ENCODE assay signal across 8 mouse cellular contexts in the genomic region with DNA sequence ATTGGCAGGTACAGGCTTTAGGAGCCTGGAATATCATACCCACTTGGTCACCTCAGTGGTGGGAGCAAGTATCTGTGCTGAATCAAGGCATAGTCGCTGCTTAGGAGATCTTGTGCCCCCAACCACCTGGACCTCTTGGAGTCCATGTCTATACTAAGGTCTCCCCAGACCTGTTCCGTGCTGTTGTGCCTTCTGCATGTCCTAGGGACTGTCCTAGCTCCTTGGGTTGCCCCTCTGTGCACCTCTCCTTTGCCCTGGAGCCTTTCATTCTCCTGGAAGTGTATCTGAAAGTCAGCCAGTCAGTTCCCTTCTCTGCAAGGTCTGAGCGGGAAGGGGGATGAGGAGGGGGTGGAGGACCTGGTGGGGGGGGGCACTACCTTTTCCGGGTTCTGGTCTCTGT.
DNase-seq lines count a peak whose midpoint lies in the region; ATAC-seq lines count a peak whose summit lies in the region.

No protein-coding gene starts in this region.

- intact Hi-C loops in left cerebral cortex, postnatal 4 days (cut with DNase I): no loop called here

- H3K4me3 ChIP-seq in heart, embryonic 14.5 days (ENCODE audit: control insufficient read depth in 1 of 2, insufficient read depth in 1 of 2, low read depth in 1 of 2, low read length in 2 of 2): peak overlapping the region; percentile 15 to 68
- peak overlapping the region; percentile 92 for H3K4me3 ChIP-seq in embryonic facial prominence, embryonic 11.5 days (ENCODE audit: low read depth, low read length)
- peak overlapping the region; percentile 48; the same call in 1 of the 2 replicates for H3K4me3 ChIP-seq in hindbrain, embryonic 14.5 days (replicated peaks; ENCODE audit: low read length)
- peak overlapping the region; percentile 62 for H3K4me3 ChIP-seq in midbrain, embryonic 12.5 days

- 0 out of 4 replicates have a peak overlapping the region, but pooled peaks of 1 of the 2 experiments have one; percentile 30 for H3K27ac ChIP-seq in heart, embryonic 14.5 days (replicated peaks in 1 of 2; ENCODE audit: control insufficient read depth in 1 of 2, insufficient read depth in 1 of 2, low read depth in 2 of 2, low read length in 2 of 2)
- peak overlapping the region; percentile 15 for H3K27ac ChIP-seq in embryonic facial prominence, embryonic 11.5 days (replicated peaks; ENCODE audit: low read depth, low read length)
- no peak overlapping the region for H3K27ac ChIP-seq in hindbrain, embryonic 14.5 days
- H3K27ac ChIP-seq in midbrain, embryonic 12.5 days (replicated peaks): no peak overlapping the region

- H3K27me3 ChIP-seq in heart, embryonic 14.5 days (ENCODE audit: control insufficient read depth, insufficient read depth, low read length): peaks cover 35% of the 10 kb centered on the region
- H3K27me3 ChIP-seq in embryonic facial prominence, embryonic 11.5 days (ENCODE audit: control insufficient read depth, insufficient read depth, low read length): no peaks in the 10 kb centered on the region
- peaks cover 6% of the 10 kb centered on the region; the same call in 1 of the 2 replicates for H3K27me3 ChIP-seq in hindbrain, embryonic 14.5 days (ENCODE audit: control insufficient read depth, insufficient read depth, low read length)
- H3K27me3 ChIP-seq in midbrain, embryonic 12.5 days: peaks cover 20% of the 10 kb centered on the region

- no peak for DNase-seq in heart, postnatal 4 days
- no peak for DNase-seq in embryonic facial prominence, embryonic 11.5 days (ENCODE audit: low spot score)
- no peak for DNase-seq in hindbrain, embryonic 14.5 days (ENCODE audit: low spot score)
- no peak for DNase-seq in adrenal gland, postnatal 25 days
- DNase-seq in spleen, postnatal 4 days (ENCODE audit: low spot score in 2 of 2): no peak
- no peak for DNase-seq in left cerebral cortex, postnatal 4 days

- H3K4me2 ChIP-seq in heart, embryonic 14.5 days (ENCODE audit: low read length): peak overlapping the region; percentile 93
- H3K4me2 ChIP-seq in embryonic facial prominence, embryonic 11.5 days (ENCODE audit: low read depth, low read length): peak overlapping the region; percentile 61
- peak overlapping the region; percentile 73 for H3K4me2 ChIP-seq in hindbrain, embryonic 14.5 days (replicated peaks)
- H3K4me2 ChIP-seq in midbrain, embryonic 12.5 days (replicated peaks): peak overlapping the region; percentile 69

- WGBS in heart, embryonic 14.5 days: 13% methylated on average over 4 of the region's 4 CpGs
- 7% methylated on average over 4 of the region's 4 CpGs for WGBS in embryonic facial prominence, embryonic 11.5 days
- WGBS in hindbrain, embryonic 14.5 days: 35% methylated on average over 4 of the region's 4 CpGs
- WGBS in midbrain, embryonic 12.5 days: 32% methylated on average over 4 of the region's 4 CpGs

- no peaks in the 10 kb centered on the region for H3K36me3 ChIP-seq in heart, embryonic 14.5 days (ENCODE audit: control insufficient read depth, insufficient read depth, low read length)
- no peaks in the 10 kb centered on the region for H3K36me3 ChIP-seq in embryonic facial prominence, embryonic 11.5 days (replicated peaks; ENCODE audit: control insufficient read depth, insufficient read depth, low read depth, low read length)
- H3K36me3 ChIP-seq in hindbrain, embryonic 14.5 days (replicated peaks; ENCODE audit: control insufficient read depth, insufficient read depth): no peaks in the 10 kb centered on the region
- no peaks in the 10 kb centered on the region for H3K36me3 ChIP-seq in midbrain, embryonic 12.5 days

- peaks cover 37 to 67% of the 10 kb centered on the region in 2 experiments for H3K4me1 ChIP-seq in heart, embryonic 14.5 days (ENCODE audit: control insufficient read depth in 2 of 2, insufficient read depth in 2 of 2, low read length in 2 of 2)
- peaks cover 13% of the 10 kb centered on the region for H3K4me1 ChIP-seq in embryonic facial prominence, embryonic 11.5 days (ENCODE audit: control insufficient read depth, insufficient read depth, low read length)
- H3K4me1 ChIP-seq in hindbrain, embryonic 14.5 days (replicated peaks; ENCODE audit: control insufficient read depth, insufficient read depth, low read length): peaks cover 37% of the 10 kb centered on the region
- peaks cover 68% of the 10 kb centered on the region for H3K4me1 ChIP-seq in midbrain, embryonic 12.5 days

- peak overlapping the region; percentile 85; the same call in 1 of the 2 replicates for H3K9ac ChIP-seq in heart, embryonic 14.5 days (ENCODE audit: low read length)
- H3K9ac ChIP-seq in embryonic facial prominence, embryonic 11.5 days (replicated peaks; ENCODE audit: low read length): peak overlapping the region; percentile 52
- no peak overlapping the region for H3K9ac ChIP-seq in hindbrain, embryonic 14.5 days
- peak overlapping the region; percentile 70 for H3K9ac ChIP-seq in midbrain, embryonic 12.5 days (replicated peaks)

- no peak for ATAC-seq in heart, embryonic 14.5 days (ENCODE audit: insufficient number of reproducible peaks, insufficient read depth, low FRiP score, low read depth)
- no peak for ATAC-seq in embryonic facial prominence, embryonic 11.5 days (replicated peaks; ENCODE audit: insufficient number of reproducible peaks, low FRiP score, low TSS enrichment, low read depth)
- no peak for ATAC-seq in hindbrain, embryonic 14.5 days (ENCODE audit: low FRiP score)
- no peak for ATAC-seq in midbrain, embryonic 12.5 days (ENCODE audit: low FRiP score, low read depth)

- no peaks in the 10 kb centered on the region for H3K9me3 ChIP-seq in heart, embryonic 14.5 days (ENCODE audit: control insufficient read depth, low read length)
- H3K9me3 ChIP-seq in embryonic facial prominence, embryonic 11.5 days (replicated peaks; ENCODE audit: control insufficient read depth, low read length): no peaks in the 10 kb centered on the region
- H3K9me3 ChIP-seq in hindbrain, embryonic 14.5 days (ENCODE audit: control insufficient read depth, low read length): no peaks in the 10 kb centered on the region
- no peaks in the 10 kb centered on the region for H3K9me3 ChIP-seq in midbrain, embryonic 12.5 days

Comparison
In these comparisons a context has a peak if more than half of its experiments do, and no peak if none do; other contexts are left out.
1. H3K4me3 ChIP-seq: peak in every context shown above with its lines; median percentile 92 in embryonic facial prominence, embryonic 11.5 days; 62 in midbrain, embryonic 12.5 days; 48 in hindbrain, embryonic 14.5 days; 42 in heart, embryonic 14.5 days.